Mouse (Mus musculus): ENCODE results near the gene 3110040N11Rik.
"Not testable (repeated sequence)": the region's sequence is repeated elsewhere in the genome, so short reads cannot be mapped to it uniquely, and the experiment has no call there.

DNA sequence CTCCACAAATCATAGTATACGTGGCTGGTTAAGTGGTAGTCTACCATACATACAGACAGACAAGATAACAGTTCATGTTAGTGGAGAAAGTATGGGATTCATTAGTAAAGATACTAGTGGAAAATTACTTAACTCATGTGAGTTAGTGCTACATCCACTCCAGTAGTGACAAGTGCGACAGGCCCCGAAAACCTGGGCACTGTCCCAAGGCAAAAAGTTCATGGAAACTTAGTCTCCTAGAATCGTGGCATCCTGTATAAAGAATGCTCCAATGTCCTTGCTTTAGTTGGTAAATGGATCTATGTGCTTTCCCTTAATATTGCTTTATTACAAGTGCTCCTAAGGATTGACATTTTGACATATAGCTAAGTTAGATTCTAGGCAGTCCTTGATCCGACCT lies 48.5 kb upstream of the 3110040N11Rik start:
- TF ChIP-seq CTCF (IDR thresholded peaks at IDR 0.05; ENCODE audit: control insufficient read depth, insufficient read depth, insufficient read length); MYOG (IDR thresholded peaks at IDR 0.05; ENCODE audit: control insufficient read depth, extremely low read depth, insufficient read length): not testable (repeated sequence)
